Mouse (Mus musculus) mouse trophoblast stem cell (cell line): ENCODE data around the gene Dapl1.

Experiments used
- in situ Hi-C, 2 experiments: fragments of 300-500 bp; cut with MseI, MboI; formaldehyde crosslinking; loops; 2 replicates in 1 of 2; 3 replicates in 1 of 2; pipeline ENCODE4 v1.15.1; 2025

Gene Dapl1

GRCm38 (mm10) chr2:59533971-59534748 is 49.7 kb downstream of the Dapl1 start:
- in situ Hi-C loops, result no loop called here

- in situ Hi-C loops, result no loop called here
Observed at GRCm38 (mm10) chr2:59536958-59537357, 52.5 kb downstream of the Dapl1 start.

- in situ Hi-C loops, result no loop called here
Observed at GRCm38 (mm10) chr2:59538031-59538430, 53.6 kb downstream of the Dapl1 start.

GRCm38 (mm10) chr2:59539796-59540195 is 55.3 kb downstream of the Dapl1 start:
- in situ Hi-C loops, result loop anchor here (5.0 to 10.0 kb wide), 2 partner anchors 205 to 208 kb away; no protein-coding TSS in a partner anchor

GRCm38 (mm10) chr2:59541121-59541887 is 56.9 kb downstream of the Dapl1 start:
- in situ Hi-C loops, result loop anchor here (5.0 to 10.0 kb wide), 2 partner anchors 203 to 206 kb away; no protein-coding TSS in a partner anchor

- in situ Hi-C loops, result loop anchor here (5.0 to 10.0 kb wide), 2 partner anchors 201 to 204 kb away; no protein-coding TSS in a partner anchor
Observed at GRCm38 (mm10) chr2:59543543-59544065, 59.2 kb downstream of the Dapl1 start.

GRCm38 (mm10) chr2:59544237-59544909 is 59.9 kb downstream of the Dapl1 start:
- in situ Hi-C loops, result loop anchor here (5.0 to 10.0 kb wide), 2 partner anchors 200 to 203 kb away; no protein-coding TSS in a partner anchor

GRCm38 (mm10) chr2:59545001-59545400 is 60.5 kb downstream of the Dapl1 start:
- in situ Hi-C loops, result loop anchor here in 1 of 2 experiments (10.0 kb wide), 1 partner anchor 200 kb away; no protein-coding TSS in a partner anchor

GRCm38 (mm10) chr2:59547369-59548099 is 63.1 kb downstream of the Dapl1 start:
- in situ Hi-C loops, result loop anchor here in 1 of 2 experiments (10.0 kb wide), 1 partner anchor 197 kb away; no protein-coding TSS in a partner anchor

GRCm38 (mm10) chr2:59552784-59553183 is 68.3 kb downstream of the Dapl1 start:
- in situ Hi-C loops, result no loop called here

GRCm38 (mm10) chr2:59554373-59554940 is 70.0 kb downstream of the Dapl1 start:
- in situ Hi-C loops, result no loop called here
